Mouse (Mus musculus) stomach, embryonic 14.5 days (tissue): ENCODE data around the gene Slc3a2. TPM values are rescaled to one million over a fixed set of nuclear protein-coding genes. Genes with fewer than 3 reads are reported as not detected.

Experiments used
- ATAC-seq: fragments of 200-750 bp; cut with Nextera tagmentation; 2 replicates; pipeline ENCODE4 v1.8.0; 2017; ENCODE audit warnings: low read depth, moderate TSS enrichment; ENCODE audit not compliant: insufficient number of reproducible peaks, insufficient read depth, low FRiP score
- H3K27ac ChIP-seq: fragments of 300-500 bp; sonication (generic); 2 replicates; pipeline ENCODE4 v1.5.1; 2014; ENCODE audit warnings: mild to moderate bottlenecking, low read length, moderate library complexity, mixed read lengths
- H3K27me3 ChIP-seq: fragments of 300-500 bp; sonication (generic); 2 replicates; pipeline ENCODE4 v1.6.1; 2014; ENCODE audit warnings: low read length, control low read depth, mixed read lengths; ENCODE audit not compliant: control insufficient read depth, insufficient read depth
- H3K36me3 ChIP-seq: fragments of 300-500 bp; sonication (generic); 2 replicates; pipeline ENCODE4 v1.6.1; 2014; ENCODE audit warnings: mild to moderate bottlenecking, control low read depth, low read length, moderate library complexity, mixed read lengths; ENCODE audit not compliant: control insufficient read depth, insufficient read depth
- H3K4me1 ChIP-seq: fragments of 300-500 bp; sonication (generic); 2 replicates; pipeline ENCODE4 v1.6.1; 2014; ENCODE audit warnings: low read length, control low read depth, mixed read lengths; ENCODE audit not compliant: control insufficient read depth, insufficient read depth
- H3K4me2 ChIP-seq: fragments of 300-500 bp; sonication (generic); replicated peaks from 2 replicates; pipeline ENCODE4 v1.6.1; 2014; ENCODE audit warnings: low read depth, low read length, control low read depth
- H3K4me3 ChIP-seq: fragments of 300-500 bp; sonication (generic); 2 replicates; pipeline ENCODE4 v1.5.1; 2014; ENCODE audit warnings: low read depth, low read length, control low read depth
- H3K9ac ChIP-seq: fragments of 300-500 bp; sonication (generic); replicated peaks from 2 replicates; pipeline ENCODE4 v1.6.1; 2014; ENCODE audit warnings: low read depth, mild to moderate bottlenecking, control low read depth, low read length, moderate library complexity, mixed read lengths
- H3K9me3 ChIP-seq: fragments of 300-500 bp; sonication (generic); 2 replicates; pipeline ENCODE4 v1.6.1; 2016; ENCODE audit warnings: low read depth, low read length, control low read depth; ENCODE audit not compliant: control insufficient read depth
- WGBS: fragments of 180-500 bp; shearing (Covaris S2); extraction: QIAGEN DNeasy Blood & Tissue Kit; methylation state at CpG from one replicate; pipeline ENCODE4 v1.1.7; 2014; 5-methylcytosine and 5-hydroxymethylcytosine counted together
- polyA plus RNA-seq: library from polyadenylated mRNA; unstranded; fragments of >200 nt; fragmentation: Nextera tagmentation; extraction: Ambion mirVana; gene quantifications from 2 replicates; pipeline ENCODE4 v1.2.1, GENCODE M21; 2014

Slc3a2 gene
- polyA plus RNA-seq, 1 experiment from 2014 or later = 80.8 TPM

- Histone ChIP-seq H3K36me3 (no peaks in the 10 kb centered on the region), H3K9ac (no peak overlapping the region), H3K9me3 (no peaks in the 10 kb centered on the region), H3K4me1 (no peaks in the 10 kb centered on the region), H3K4me2 (no peak overlapping the region), H3K4me3 (no peak overlapping the region), H3K27ac (no peak overlapping the region), H3K27me3 (no peaks in the 10 kb centered on the region)
- WGBS = 84% methylated on average over 3 of the region's 3 CpGs
- ATAC-seq = no peak
These were observed 50.3 kb downstream of the Slc3a2 start for GRCm38 (mm10) chr19:8672859-8673258.

GRCm38 (mm10) chr19:8665746-8666145 is 57.4 kb downstream of the Slc3a2 start:
- WGBS = 66% methylated on average over 5 of the region's 5 CpGs
- Histone ChIP-seq H3K36me3 (no peaks in the 10 kb centered on the region), H3K4me2 (no peak overlapping the region), H3K9ac (no peak overlapping the region), H3K4me1 (0 out of 2 replicates have a peak, but pooled peaks cover 4% of the 10 kb centered on the region), H3K27ac (no peak overlapping the region), H3K4me3 (no peak overlapping the region), H3K9me3 (no peaks in the 10 kb centered on the region), H3K27me3 (no peaks in the 10 kb centered on the region)
- ATAC-seq = no peak

GRCm38 (mm10) chr19:8664859-8665258 is 58.3 kb downstream of the Slc3a2 start:
- H3K36me3 ChIP-seq = no peaks in the 10 kb centered on the region
- no peaks in the 10 kb centered on the region for H3K27me3 ChIP-seq
- ATAC-seq = no peak
- no peak overlapping the region for H3K4me2 ChIP-seq
- H3K27ac ChIP-seq = no peak overlapping the region
- 0 out of 2 replicates have a peak, but pooled peaks cover 4% of the 10 kb centered on the region for H3K4me1 ChIP-seq
- no peaks in the 10 kb centered on the region for H3K9me3 ChIP-seq
- no peak overlapping the region for H3K4me3 ChIP-seq
- 91% methylated on average over 3 of the region's 3 CpGs for WGBS
- H3K9ac ChIP-seq = no peak overlapping the region

- H3K27me3 ChIP-seq = no peaks in the 10 kb centered on the region
- no peaks in the 10 kb centered on the region for H3K36me3 ChIP-seq
- H3K9ac ChIP-seq = no peak overlapping the region
- no peak overlapping the region for H3K27ac ChIP-seq
- ATAC-seq = no peak
- H3K4me1 ChIP-seq = 0 out of 2 replicates have a peak, but pooled peaks cover 4% of the 10 kb centered on the region
- no peaks in the 10 kb centered on the region for H3K9me3 ChIP-seq
- H3K4me2 ChIP-seq = 0 out of 2 replicates have a peak overlapping the region, but pooled peaks have one; percentile 12
- 31% methylated on average over 6 of the region's 10 CpGs for WGBS
- H3K4me3 ChIP-seq = no peak overlapping the region
These were observed 59.2 kb downstream of the Slc3a2 start for GRCm38 (mm10) chr19:8663911-8664421.

- Histone ChIP-seq H3K4me2 (0 out of 2 replicates have a peak within 1 kb of the TSS, but pooled peaks have one; percentile 86), H3K27ac (no peak within 1 kb of the TSS), H3K4me1 (0 out of 2 replicates have a peak, but pooled peaks cover 4% of the 10 kb centered on the region), H3K27me3 (no peaks in the 10 kb centered on the region), H3K9me3 (no peaks in the 10 kb centered on the region), H3K4me3 (no peak within 1 kb of the TSS), H3K9ac (no peak within 1 kb of the TSS), H3K36me3 (no peaks in the 10 kb centered on the region)
- no peak for ATAC-seq
- 69% methylated on average over 9 of the region's 9 CpGs for WGBS
These were observed 59.8 kb downstream of the Slc3a2 start, which contains the start of gene Chrm1 for GRCm38 (mm10) chr19:8663360-8663839. Chrm1 (plus strand) TSS chr19:8663789.

GRCm38 (mm10) chr19:8662337-8662736 is 60.8 kb downstream of the Slc3a2 start:
- Histone ChIP-seq H3K36me3 (no peaks in the 10 kb centered on the region), H3K9me3 (no peaks in the 10 kb centered on the region), H3K4me1 (0 out of 2 replicates have a peak, but pooled peaks cover 4% of the 10 kb centered on the region), H3K27ac (no peak overlapping the region), H3K9ac (no peak overlapping the region), H3K4me3 (peak overlapping the region; percentile 45), H3K27me3 (no peaks in the 10 kb centered on the region), H3K4me2 (peak overlapping the region; percentile 86)
- WGBS = 3% methylated on average over 11 of the region's 11 CpGs
- no peak for ATAC-seq

GRCm38 (mm10) chr19:8661821-8662307 is 61.3 kb downstream of the Slc3a2 start:
- Histone ChIP-seq H3K9ac (peak overlapping the region; percentile 34), H3K9me3 (no peaks in the 10 kb centered on the region), H3K4me2 (peak overlapping the region; percentile 86), H3K36me3 (no peaks in the 10 kb centered on the region), H3K27ac (no peak overlapping the region), H3K4me3 (peak overlapping the region; percentile 45), H3K4me1 (0 out of 2 replicates have a peak, but pooled peaks cover 4% of the 10 kb centered on the region), H3K27me3 (no peaks in the 10 kb centered on the region)
- WGBS = 2% methylated on average over 35 of the region's 35 CpGs
- peak; percentile 12; the same call in 1 of the 2 replicates for ATAC-seq
